Mouse (Mus musculus) heart, postnatal 14 days (tissue): ENCODE data around the gene Npw. TPM values are rescaled to one million over a fixed set of nuclear protein-coding genes. Genes with fewer than 3 reads are reported as not detected.

Experiments
- DNase-seq, 2 experiments: peaks; one replicate each; pipeline ENCODE4 v3.0.0; 2021 to 2022
- intact Hi-C: fragments of 180-260 bp; cut with DNase I; formaldehyde crosslinking; loops from one replicate; pipeline ENCODE4 v1.15.1; 2025
- total RNA-seq, 2 experiments: library from RNA; stranded (reverse); gene quantifications; 2 replicates each; pipeline ENCODE4 v1.2.3; 2021

Gene Npw
- total RNA-seq, 2 experiments from 2014 or later = not detected

DNA sequence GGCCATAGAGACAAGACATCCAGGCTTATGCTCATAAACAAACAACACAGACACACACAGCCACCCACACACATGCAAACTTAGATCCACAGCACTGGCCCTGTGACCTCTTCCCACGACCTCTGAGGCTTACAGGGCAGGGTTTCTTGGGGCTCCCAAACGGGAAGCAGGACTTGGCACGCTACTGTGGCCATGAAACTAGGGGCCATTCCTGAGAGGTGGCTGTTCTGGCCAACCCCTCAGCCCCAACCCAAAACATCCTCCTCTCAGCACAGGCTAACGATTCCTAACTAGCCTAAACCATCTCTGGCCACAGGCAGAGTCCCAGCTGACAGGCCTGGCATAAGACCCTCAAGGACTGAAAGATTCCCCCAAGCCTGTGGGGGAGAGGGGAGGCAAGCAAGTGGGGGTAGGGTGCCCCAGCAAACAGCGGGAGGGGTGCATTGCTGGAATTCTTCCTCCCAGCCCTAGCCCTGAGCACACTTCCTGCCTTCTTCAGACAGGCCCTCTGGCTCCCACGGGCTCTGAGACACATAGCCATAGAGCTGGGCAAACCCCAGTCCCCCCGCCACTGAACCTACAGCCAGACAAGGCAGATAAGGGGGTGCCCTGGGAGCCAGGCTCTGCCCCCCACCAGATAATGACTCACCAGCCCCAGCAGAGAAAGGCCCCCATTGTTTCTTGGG is 14.1 kb downstream of the Npw start:
- DNase-seq = peak; percentile 47 to 48
- intact Hi-C loops = no loop called here

DNA sequence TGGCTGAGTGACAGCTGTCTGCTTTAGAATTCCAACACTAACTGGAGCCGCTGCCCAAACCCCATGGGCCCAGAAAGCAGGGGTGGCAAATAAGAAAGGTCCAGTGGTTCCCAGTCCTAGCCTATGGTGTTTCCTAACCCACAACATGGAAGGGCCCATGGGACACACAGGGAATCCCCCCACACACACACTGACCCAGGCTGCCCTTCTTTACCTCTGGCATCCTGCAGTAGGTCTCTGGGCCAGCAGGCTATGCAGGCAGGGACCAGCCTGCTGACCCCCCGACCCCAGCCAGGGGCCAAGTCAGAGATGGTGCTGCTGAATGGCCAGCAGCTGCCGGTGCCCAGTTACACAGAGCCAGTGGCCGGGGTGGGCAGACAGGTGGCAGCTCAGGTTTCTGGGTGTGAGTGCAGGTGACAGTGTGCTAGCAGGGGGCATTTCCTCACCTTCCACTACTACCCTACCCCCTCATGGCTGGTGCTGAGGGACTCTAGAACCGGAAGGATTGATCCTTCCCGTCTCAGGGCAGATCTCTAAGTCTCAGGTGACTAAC is 15.4 kb downstream of the Npw start:
- intact Hi-C loops = no loop called here
- DNase-seq = no peak

DNA sequence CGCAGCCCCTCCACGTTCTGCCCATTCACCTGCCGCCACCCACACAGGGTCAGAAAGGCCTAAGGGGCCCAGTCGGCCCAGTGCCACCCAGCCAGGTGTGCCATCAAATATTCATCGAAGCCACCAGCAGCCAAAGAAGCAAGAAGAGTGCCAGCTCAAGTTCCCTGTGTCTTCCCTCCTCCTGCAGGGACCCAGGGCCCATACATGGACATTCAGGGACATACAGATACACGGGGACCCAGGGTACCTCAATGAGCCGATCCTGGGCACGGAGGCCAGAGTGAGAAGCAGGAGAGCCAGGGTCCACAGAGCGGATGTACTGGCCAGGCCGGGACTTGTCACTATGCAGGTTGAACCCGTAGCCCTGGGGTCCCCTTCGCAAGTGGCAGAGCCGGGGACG is 16.3 kb downstream of the Npw start:
- DNase-seq = no peak
- intact Hi-C loops = no loop called here

DNA sequence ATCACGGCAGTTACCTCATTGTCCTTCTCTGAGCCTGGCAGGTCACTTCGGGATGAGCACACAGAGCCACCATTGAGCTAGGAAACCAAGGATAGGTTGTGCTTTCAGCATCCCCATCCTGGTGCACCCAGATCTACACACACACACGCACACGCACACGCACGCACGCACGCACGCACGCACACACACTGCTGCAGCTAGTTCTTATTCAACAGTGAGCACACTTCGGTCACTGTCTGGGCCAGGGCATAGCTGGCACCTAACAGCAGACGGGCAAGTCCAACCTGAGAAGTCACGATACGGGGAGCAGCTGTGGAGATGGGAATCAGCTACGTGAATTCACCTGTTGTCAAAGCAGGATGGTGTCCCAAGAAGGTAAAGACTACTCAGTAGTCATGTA is 17.7 kb downstream of the Npw start:
- intact Hi-C loops = no loop called here
- DNase-seq = no peak

DNA sequence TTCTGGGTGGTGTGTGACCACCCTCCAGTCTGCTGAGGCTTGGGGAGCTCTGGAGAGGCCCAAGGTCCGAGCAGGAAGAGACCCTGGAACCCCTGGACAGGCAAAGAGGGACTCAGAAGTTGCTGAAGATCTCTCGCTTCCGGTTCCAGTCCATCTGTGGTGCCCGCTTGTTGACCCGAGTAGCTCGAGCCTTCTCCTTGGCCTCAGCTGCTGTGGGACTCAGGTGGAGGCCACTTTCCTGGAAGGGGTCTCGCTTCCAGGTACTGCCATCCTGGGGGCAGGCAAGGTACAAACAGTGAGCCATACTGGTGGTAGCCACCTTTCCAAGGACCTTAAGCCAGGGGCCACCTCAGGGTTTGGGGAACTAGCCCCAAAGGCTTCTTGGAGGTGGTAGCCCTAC is 18.1 kb downstream of the Npw start:
- intact Hi-C loops = no loop called here
- DNase-seq = no peak

DNA sequence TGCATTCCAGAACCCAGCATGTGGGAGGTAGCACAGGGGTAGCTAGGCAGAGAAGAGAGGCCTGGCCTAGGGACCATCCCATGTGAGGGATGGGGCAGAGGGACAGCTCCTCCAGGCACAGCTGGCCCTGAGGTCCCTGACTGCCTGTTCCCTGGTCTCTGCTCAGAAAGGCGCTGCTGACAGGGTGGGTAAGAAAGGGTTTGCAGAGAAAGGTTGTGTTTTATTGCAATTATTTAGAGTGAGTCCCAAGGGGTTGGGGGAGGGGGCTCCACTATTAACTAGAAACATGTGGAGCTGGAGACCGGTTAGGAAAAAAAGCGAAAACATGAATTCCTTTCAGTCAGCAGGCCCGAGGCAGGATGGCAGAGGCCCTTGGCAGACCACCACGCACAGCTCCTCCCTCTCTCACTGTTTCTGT is 18.7 kb downstream of the Npw start:
- DNase-seq = no peak
- intact Hi-C loops = no loop called here

DNA sequence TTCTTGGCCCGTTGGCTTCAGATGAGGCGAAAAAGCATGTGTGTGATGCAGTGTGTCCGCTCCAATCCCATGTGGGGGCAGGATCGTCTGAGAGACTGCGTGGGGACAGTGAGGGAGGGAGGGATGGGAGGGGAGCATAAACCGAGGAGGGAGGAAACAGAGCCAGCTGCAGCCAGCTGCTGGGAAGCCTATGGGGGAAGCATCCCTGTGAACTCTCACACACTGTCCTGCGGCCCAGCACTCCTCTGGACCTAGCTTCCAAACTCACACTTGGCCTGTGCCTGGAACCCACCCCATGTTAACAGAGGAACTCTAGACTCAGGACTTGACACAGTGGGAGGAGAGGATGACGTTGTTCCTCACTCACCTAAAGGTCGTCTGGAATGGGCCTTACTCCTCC is 19.4 kb downstream of the Npw start:
- intact Hi-C loops = no loop called here
- DNase-seq = peak; percentile 78 to 82

DNA sequence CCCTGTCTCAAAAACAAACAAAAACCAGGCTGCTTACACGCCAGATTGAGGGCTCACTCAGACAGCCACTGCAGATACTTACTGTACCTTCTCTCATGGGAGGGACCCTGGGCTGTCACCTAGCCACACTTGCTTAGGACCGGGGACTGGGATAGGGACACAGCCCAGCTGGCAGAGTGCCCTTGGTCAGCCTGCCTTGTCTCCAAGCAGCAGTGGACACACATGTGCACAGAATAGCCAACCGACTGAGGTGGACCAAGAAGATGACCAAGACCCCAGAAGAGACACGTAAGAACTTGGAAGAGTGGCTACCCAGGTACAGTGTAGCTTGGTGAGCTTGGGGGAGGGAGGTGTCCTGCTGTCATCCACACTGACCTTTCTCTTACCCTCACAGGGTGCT is 20.0 kb downstream of the Npw start:
- intact Hi-C loops = no loop called here
- no peak for DNase-seq

DNA sequence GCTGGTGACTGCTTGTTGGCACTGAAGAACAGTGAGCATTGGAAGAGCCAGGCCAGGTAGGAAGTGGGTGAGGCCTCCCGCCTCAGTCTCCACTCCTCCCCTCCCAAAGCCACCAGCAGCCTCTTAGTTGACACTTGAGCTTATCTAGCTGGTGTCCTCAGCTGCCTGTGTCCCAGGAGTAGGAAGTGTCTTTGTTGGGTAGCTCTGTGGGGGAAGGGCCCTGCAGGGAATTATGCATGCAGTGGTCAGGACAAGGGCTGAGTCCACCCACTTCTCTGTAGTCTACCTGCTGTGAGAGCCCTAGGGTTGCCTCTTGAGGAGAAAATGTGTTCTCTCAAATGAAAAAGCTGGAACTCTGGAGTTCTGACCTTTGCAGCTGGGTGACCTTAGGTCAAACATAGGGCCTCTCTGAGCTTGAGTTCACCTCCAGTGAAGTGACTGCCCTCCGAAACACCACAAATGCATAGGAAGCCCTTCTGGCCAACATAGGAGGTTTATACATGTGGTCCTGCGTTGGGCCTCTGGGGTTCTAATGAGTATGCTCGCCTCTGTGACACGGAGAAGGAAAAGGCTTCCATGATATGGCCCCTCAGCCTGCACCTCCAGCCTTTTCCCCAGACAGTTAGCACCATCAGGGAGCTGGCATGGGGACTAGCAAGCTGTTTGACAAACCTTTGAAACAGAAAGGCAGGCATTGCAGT is 21.3 kb downstream of the Npw start:
- intact Hi-C loops = no loop called here
- no peak for DNase-seq

DNA sequence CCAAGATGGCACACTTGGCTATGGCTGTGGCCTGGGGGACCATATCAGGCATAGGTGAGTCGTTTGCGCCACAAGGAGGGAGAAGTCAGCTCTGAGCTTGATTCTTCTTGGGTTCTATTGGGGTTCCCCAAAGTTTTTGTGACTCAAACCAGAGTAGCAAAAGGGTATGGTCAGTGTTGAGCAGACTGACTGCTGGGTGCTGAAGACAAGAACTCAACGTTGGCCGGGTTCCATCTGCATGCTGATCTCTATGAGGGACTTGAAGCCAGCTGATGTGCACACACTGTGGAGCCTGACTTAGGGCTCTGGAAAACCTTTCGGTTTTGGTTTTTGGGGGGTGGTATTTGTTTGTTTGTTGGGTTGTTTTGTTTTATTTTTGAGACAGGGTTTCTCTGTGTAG is 22.6 kb downstream of the Npw start:
- no peak for DNase-seq
- intact Hi-C loops = no loop called here

DNA sequence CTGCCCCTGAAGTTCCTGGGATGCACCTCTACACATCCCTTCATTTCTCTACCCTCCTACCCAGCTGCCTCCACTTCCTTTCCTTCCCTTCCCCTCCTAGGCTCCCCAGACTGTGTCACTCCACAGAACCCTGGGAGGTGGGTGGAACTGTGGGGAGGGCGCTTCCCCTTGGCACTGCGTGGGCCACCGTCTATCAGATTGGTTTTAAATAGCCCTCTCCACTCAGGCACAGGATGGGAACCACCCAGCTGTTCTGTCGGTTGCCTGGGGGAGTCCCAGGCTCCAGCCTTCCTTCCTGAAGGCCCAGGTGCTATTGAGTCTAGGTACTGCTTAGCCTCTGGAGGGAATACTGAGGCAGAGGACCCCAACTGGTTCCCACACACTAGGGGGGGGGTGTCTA is 23.2 kb downstream of the Npw start:
- intact Hi-C loops = no loop called here
- no peak for DNase-seq

DNA sequence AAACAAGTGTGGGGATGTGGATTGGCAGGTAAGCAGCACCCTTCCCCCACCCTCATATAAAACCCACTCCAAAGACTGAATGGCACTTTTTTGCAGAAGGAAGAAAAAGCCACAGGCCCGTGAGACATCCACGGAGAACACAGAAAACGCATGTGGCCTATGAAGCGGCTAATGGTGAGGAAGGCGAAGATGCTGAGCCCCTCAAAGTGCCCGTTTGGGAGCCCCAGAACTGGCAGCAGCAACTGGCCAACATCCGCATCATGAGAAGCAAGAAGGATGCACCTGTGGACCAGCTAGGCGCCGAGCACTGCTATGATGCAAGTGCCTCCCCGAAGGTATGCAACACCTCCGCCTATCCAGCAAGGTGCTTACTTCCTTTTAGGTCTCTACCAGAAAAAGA is 24.4 kb downstream of the Npw start:
- intact Hi-C loops = loop anchor here (2.0 kb wide), 1 partner anchor 17 kb away; the partner anchor contains the start of gene Slc9a3r2
- no peak for DNase-seq

DNA sequence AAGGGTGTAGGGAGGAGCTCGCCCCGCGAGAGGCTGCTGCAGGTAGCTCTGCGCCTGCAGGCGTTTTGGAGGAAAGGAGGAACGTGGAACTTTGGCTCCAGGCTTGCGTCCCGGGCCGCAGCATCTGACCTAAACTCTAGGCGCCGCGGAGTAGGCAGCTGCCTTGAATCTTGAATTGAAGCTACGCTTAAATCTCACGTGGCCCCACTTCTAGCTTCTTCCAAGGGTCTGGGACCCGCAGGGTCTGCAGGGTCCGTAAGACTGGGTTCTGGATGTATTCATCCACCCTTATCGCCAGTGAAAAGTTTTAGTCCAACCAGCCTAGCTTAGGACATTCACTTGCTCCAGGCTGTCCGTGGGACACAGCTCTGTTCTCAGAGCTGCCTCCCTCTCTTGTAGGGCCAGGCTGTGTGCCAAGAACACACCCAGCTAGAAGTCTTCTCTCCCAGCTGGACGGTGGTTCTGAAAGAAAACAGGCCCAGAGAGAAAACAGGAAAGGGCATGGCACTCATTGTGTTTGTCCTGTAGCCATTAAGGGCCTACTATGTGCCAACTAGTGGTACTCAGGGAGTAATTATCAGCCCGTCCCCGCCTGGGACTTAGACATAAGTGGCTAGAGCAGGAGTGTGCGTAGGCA is 25.3 kb downstream of the Npw start:
- DNase-seq = peak; percentile 79 to 85
- intact Hi-C loops = loop anchor here (2.0 kb wide), 1 partner anchor 18 kb away; the partner anchor contains the start of gene Slc9a3r2

DNA sequence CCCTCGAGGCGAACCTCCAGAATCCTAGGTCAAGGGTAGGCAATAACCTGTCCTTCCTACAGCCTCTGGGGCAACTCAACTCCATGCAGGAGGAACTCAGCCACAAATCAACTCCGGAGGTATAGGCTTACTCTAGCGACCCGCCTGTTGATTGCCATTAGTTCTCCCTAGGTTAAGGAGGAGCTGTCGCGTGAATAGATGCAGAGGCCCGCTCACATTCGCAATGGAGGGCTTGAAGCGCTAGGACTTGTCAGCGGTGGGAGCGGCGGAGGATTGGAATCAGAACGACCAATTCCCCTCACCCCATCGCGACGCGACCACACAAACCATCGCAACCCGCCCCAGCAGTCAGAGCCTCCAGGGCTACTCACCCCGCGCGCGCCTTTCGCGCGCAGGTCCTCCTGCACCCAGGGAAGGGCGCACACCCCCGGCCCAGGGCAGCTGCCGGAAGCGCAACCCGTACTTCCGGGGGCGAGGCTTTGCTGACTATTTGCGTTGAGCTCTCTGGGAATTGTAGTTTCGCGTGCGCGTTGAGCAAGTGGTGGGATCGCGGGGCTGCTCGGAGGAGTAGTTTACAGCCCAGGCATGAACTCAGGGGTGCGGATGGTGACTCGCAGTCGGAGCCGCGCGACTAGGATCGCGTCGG is 26.0 kb downstream of the Npw start, which contains the start of the genes Tsc2 and Nthl1:
Tsc2 (minus strand) TSS at position 464 of the 646 bp plus-strand sequence.
Nthl1 (plus strand) TSS at position 514 of the 646 bp plus-strand sequence.
- DNase-seq = peak; percentile 86 to 87
- intact Hi-C loops = loop anchor here (2.0 kb wide), 1 partner anchor 19 kb away; the partner anchor contains the start of gene Slc9a3r2

DNA sequence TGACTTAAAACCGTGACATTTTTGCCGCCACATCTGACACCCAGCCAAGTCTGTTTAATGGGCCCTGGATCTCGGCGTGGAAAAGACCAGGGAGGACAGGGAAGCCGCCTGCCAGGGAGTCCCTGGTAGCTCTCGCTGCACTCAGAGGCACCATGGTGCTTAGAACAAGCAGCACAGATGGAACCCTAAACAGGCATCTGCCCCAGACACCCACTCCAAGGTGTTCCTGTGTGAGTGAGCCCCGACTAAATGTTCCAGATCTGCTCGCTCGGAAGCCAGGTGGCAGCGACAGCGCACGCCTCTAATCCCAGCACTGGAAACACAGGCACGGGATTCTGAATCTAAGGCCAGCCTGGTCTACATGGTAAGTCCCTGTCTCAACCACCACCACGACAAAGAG is 28.2 kb downstream of the Npw start:
- intact Hi-C loops = no loop called here
- DNase-seq = no peak

DNA sequence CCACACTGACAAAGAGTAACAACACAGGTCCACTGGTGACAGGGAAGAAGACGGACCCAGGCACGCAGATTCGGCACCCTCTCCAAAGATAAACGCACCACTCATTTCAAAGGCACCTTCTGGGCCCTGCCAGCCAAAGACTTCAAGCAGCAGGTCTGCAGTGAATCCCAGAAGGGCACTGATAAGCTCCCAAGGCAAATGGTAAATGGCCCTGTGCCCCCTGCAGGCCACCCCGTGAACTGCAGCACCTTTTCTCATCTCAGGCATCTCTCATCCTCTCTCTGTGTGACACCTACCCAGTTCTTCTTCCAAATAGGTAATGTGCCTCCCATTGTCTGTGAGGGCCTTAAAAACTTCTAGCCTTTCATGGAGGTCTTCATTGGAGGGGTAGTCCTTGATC is 29.6 kb downstream of the Npw start:
- intact Hi-C loops = loop anchor here (1.0 to 5.0 kb wide), 3 partner anchors 26 to 136 kb away; no protein-coding TSS in a partner anchor
- peak; percentile 75 to 81 for DNase-seq

DNA sequence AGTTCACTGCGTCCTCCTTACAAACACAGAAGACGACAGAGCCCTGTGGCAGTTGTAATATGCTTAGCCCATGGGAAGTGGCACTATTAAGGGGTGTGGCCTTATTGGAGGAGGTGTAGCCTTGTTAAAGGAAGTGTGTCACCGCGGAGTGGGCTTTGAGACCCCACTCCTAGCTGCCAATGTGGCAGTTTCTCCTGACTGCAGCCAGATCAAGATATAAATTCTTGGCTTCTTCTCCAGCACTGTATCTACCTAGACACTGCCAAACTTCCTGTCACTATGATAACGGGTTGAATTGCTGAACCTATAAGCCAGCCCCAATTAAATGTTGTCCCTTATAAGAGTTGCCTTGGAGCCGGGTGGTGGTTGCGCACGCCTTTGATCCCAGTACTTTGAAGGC is 32.8 kb downstream of the Npw start:
- intact Hi-C loops = loop anchor here (5.0 kb wide), 1 partner anchor 133 kb away; no protein-coding TSS in a partner anchor
- DNase-seq = no peak

DNA sequence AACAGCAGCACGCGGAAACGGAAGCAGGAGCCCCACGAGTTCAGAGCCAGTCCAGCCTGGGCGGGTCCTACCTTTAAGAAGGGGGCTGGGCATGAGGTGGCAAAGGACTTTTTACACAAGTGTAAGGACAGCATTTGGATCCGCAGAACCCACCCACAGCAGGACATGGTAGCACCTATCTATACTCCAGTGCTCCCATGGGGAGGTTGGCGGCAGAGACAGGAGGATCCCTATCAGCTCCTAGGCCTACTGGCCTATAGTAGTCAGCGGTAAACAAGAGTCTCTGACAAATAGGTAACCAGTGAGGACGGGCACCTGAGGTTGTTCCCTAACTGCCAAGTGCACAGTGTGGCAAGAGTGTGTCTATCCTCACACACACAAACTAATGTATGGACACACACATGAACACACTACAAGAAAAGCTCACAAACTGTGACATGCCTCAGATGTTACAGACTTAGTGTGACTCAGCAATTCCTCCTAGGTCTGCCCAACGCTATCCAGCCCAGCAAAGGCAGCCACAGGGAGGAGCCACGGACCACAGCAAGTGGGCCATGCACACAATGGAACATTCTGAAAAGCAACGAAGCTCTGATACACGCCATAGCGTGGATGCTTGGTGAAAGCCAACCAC is 40.6 kb downstream of the Npw start:
- intact Hi-C loops = loop anchor here (5.0 kb wide), 1 partner anchor 35 kb away; the partner anchor contains the start of gene Slc9a3r2
- DNase-seq = no peak

DNA sequence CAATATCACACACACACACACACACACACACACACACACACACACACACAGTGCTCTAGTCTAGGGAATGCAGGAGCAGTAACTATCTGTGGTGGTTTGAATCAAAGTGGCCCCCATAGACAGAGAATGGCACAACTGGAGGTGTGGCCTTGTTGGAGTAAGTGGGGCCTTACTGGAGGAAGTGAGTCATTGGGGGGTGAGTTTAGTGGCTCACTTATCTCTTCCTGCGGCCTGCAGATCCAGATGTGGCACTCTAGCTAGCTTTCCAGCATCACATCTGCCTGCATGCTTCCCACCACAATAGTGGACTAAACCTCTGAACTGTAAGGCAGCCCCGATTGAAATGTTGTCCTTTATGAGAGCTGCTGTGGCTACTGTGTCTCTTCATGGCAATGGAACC is 47.5 kb downstream of the Npw start:
- intact Hi-C loops = no loop called here
- no peak for DNase-seq

DNA sequence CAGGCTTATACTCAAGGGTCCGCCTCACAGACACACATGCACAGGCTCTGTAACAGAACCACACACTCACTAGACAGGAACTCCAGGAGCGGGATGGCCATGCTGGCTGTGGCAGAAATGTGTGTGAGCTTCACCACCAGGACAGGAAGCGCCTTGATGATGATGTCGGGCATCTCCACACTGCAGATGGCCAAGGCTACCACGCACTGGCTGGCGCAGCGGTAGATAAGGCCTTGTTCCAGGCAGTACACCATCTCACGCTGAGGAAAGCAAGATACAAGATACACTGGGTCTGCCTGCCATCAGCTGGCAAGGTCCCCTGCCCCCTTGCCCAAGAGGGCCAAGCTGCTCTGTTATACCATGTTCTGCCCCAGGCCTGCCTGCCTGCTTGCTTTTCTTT is 49.4 kb downstream of the Npw start:
- intact Hi-C loops = no loop called here
- DNase-seq = no peak
